Mouse (Mus musculus) midbrain, postnatal 0 days (tissue): ENCODE measurements around the gene Ndufs1. TPM values are rescaled to one million over a fixed set of nuclear protein-coding genes. Genes with fewer than 3 reads are reported as not detected.
"Not testable (repeated sequence)": the region's sequence is repeated elsewhere in the genome, so short reads cannot be mapped to it uniquely, and the experiment has no call there.

Source experiments
- ATAC-seq: fragments of 200-750 bp; cut with Nextera tagmentation; 2 replicates; pipeline ENCODE4 v1.8.0; 2017; ENCODE audit warnings: moderate number of reproducible peaks, mild to moderate bottlenecking, moderate TSS enrichment, moderate library complexity; ENCODE audit not compliant: low FRiP score
- DNase-seq: peaks from one replicate; pipeline ENCODE4 v3.0.0-alpha.2; 2015; ENCODE audit warnings: low spot score
- H3K27ac ChIP-seq: fragments of 300-500 bp; sonication (generic); 2 replicates; pipeline ENCODE4 v1.5.1; 2014; ENCODE audit warnings: low read depth, mild to moderate bottlenecking, low read length, mixed read lengths
- H3K27me3 ChIP-seq: fragments of 300-500 bp; sonication (generic); 2 replicates; pipeline ENCODE4 v1.6.1; 2014; ENCODE audit warnings: low read length, control low read depth, mixed read lengths; ENCODE audit not compliant: insufficient read depth
- H3K36me3 ChIP-seq: fragments of 300-500 bp; sonication (generic); 2 replicates; pipeline ENCODE4 v1.6.1; 2014; ENCODE audit warnings: low read length, control low read depth, mixed read lengths; ENCODE audit not compliant: insufficient read depth
- H3K4me1 ChIP-seq: fragments of 300-500 bp; sonication (generic); 2 replicates; pipeline ENCODE4 v1.6.1; 2014; ENCODE audit warnings: mild to moderate bottlenecking, control low read depth, antibody characterized with exemption, low read length, mixed read lengths; ENCODE audit not compliant: insufficient read depth
- H3K4me2 ChIP-seq: fragments of 300-500 bp; sonication (generic); 2 replicates; pipeline ENCODE4 v1.6.1; 2014; ENCODE audit warnings: low read depth, mild to moderate bottlenecking, low read length, mixed read lengths; ENCODE audit not compliant: poor library complexity, severe bottlenecking
- H3K4me3 ChIP-seq: fragments of 300-500 bp; sonication (generic); 2 replicates; pipeline ENCODE4 v1.5.1; 2014; ENCODE audit warnings: low read depth, mild to moderate bottlenecking, low read length, moderate library complexity
- H3K9ac ChIP-seq: fragments of 300-500 bp; sonication (generic); replicated peaks from 2 replicates; pipeline ENCODE4 v1.6.1; 2014; ENCODE audit warnings: mild to moderate bottlenecking, low read length, moderate library complexity, mixed read lengths; ENCODE audit not compliant: poor library complexity, severe bottlenecking
- H3K9me3 ChIP-seq: fragments of 300-500 bp; sonication (generic); 2 replicates; pipeline ENCODE4 v1.6.1; 2016; ENCODE audit warnings: low read length, control low read depth
- CTCF ChIP-seq: IDR thresholded peaks from 2 replicates; pipeline ENCODE4 v1.5.1; 2016; ENCODE audit warnings: antibody characterized with exemption, mild to moderate bottlenecking
- WGBS: fragments of 180-500 bp; shearing (Covaris S2); extraction: QIAGEN DNeasy Blood & Tissue Kit; methylation state at CpG from one replicate; pipeline ENCODE4 v1.1.7; 2014; 5-methylcytosine and 5-hydroxymethylcytosine counted together
- polyA plus RNA-seq: library from polyadenylated mRNA; unstranded; fragments of >200 nt; fragmentation: Nextera tagmentation; extraction: Ambion mirVana; gene quantifications from 2 replicates; pipeline ENCODE4 v1.2.1, GENCODE M21; 2015
- total RNA-seq: library from RNA; depleted of rRNA; stranded (reverse); fragments of >200 nt; gene quantifications from 2 replicates; pipeline ENCODE4 v1.2.3, GENCODE M21; 2014

The Ndufs1 gene
- total and polyA plus RNA-seq, 2 experiments from 2014 or later = 117 to 128 TPM

DNA sequence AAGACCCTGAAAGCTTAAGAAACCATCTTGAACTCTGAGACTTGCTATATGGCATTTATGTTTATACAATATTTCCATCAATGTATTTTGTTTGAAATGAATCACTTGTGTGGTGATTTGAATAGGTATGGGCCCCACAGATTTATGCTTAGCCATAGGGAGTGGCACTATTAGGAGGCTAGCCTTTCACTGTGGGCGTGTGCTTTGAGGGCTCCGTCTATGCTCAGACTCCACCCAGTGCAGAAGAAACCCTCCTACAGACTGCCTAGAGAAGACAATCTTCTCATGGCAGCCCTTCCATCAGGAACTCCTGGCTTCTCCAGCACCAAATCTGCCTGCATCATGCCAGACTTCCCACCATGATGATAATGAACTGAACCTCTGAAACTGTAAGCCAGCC, 8.0 kb downstream of the Ndufs1 start:
- 93% methylated on average over 2 of the region's 2 CpGs for WGBS
- DNase-seq = no peak
- Histone ChIP-seq H3K27me3 (no peaks in the 10 kb centered on the region), H3K36me3 (peaks cover 39% of the 10 kb centered on the region), H3K4me3 (no peak overlapping the region), H3K27ac (no peak overlapping the region), H3K4me2 (no peak overlapping the region), H3K9ac (no peak overlapping the region), H3K4me1 (no peaks in the 10 kb centered on the region), H3K9me3 (no peaks in the 10 kb centered on the region)
- no peak for ATAC-seq
- TF ChIP-seq CTCF = no peak

DNA sequence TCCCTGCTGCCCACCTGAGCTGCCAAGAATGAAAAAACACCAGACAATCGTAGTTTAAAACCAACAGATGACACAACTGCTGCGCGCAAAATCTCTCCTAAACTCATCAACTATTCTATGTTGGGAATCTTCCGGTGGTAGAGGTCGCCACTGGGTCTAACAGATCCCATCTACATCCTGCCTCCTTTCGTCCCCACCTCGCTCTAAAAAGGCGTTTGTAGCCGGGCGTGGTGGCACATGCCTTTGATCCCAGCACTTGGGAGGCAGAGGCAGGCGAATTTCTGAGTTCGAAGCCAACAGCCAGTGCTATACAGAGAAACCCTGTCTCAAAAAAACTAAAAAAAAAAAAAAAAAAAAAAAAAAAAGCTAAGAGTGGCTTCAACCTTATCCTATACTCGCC, 36.4 kb downstream of the Ndufs1 start:
- H3K9ac ChIP-seq = no peak overlapping the region
- TF ChIP-seq CTCF = no peak
- ATAC-seq = no peak
- no peak overlapping the region for H3K27ac ChIP-seq
- H3K4me1 ChIP-seq = no peaks in the 10 kb centered on the region
- 98% methylated on average over 13 of the region's 13 CpGs for WGBS
- H3K36me3 ChIP-seq = peaks cover 6% of the 10 kb centered on the region
- no peaks in the 10 kb centered on the region for H3K9me3 ChIP-seq
- H3K27me3 ChIP-seq = no peaks in the 10 kb centered on the region
- no peak for DNase-seq
- no peak overlapping the region for H3K4me3 ChIP-seq
- H3K4me2 ChIP-seq = no peak overlapping the region

DNA sequence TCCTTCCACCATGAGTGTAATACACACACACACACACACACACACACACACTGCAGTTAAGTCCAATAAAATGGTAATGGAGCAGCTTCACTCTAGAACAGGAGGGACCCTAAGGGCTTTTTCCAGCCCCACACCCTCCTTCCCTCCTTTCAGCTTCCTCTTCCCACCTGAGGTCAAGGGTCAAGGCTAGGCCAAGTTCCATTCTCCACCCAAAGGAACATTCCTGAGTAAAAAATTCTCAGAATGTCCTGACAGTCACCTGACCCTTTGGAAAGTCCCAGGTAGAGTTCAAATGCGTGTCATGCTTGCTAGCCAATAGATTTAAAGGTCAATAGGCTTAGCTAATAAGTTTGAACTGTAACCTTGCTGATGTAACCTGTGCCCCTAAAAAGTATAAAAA, 38.0 kb downstream of the Ndufs1 start:
- 90% methylated on average over 1 of the region's 1 CpGs for WGBS
- not testable (repeated sequence) for H3K27me3 ChIP-seq, ATAC-seq, H3K9me3 ChIP-seq, H3K4me3 ChIP-seq, H3K4me2 ChIP-seq, H3K36me3 ChIP-seq, H3K4me1 ChIP-seq, DNase-seq, H3K9ac ChIP-seq, H3K27ac ChIP-seq

DNA sequence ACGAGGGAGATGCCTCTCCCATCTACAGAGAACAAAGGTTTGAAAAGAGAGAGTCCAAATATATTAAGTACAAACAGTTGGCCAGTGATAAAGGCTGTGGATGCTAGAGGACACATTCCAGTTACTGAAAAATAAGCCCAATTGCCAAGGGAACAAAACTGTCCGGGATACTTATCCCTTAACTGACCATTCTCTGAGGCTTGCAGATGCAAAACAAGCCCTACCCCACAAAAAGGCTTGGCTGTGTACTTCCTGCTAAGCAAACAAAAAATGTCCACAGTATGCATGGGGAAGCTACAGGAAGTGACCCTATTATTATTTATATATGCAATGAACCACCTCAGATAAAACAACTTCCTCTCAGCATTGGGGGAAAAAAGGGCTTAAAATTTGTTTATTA, 38.7 kb downstream of the Ndufs1 start:
- no peak overlapping the region for H3K9ac ChIP-seq
- ATAC-seq (no peak), DNase-seq (no peak)
- H3K36me3 ChIP-seq = peaks cover 6% of the 10 kb centered on the region
- 79% methylated on average over 2 of the region's 2 CpGs for WGBS
- H3K4me1 ChIP-seq = no peaks in the 10 kb centered on the region
- no peak overlapping the region for H3K4me2 ChIP-seq
- no peaks in the 10 kb centered on the region for H3K27me3 ChIP-seq
- H3K9me3 ChIP-seq = no peaks in the 10 kb centered on the region
- no peak overlapping the region for H3K27ac ChIP-seq
- TF ChIP-seq CTCF = no peak
- no peak overlapping the region for H3K4me3 ChIP-seq

DNA sequence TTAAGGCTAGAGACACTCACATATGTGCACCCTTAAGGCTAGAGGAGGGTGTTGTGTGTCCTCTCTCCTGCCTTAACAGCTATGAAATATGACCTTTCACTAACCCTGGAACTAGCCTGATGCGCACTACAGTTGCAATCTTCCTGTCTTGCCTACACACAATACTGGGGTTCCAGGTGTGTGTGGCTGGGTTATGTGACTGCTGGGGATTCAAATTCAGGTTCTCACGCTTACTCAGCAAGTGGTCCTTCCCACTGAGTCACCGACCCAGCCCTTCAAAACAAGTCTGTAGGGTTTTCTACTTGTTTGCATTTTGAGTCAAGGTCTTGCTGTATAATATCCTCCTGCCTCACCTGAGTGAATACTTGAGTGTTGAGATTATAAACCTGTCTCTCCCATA, 42.1 kb downstream of the Ndufs1 start:
- Histone ChIP-seq H3K4me1 (no peaks in the 10 kb centered on the region), H3K9ac (no peak overlapping the region), H3K9me3 (no peaks in the 10 kb centered on the region), H3K4me3 (no peak overlapping the region), H3K27me3 (no peaks in the 10 kb centered on the region), H3K4me2 (no peak overlapping the region), H3K27ac (no peak overlapping the region), H3K36me3 (no peaks in the 10 kb centered on the region; the same call in 1 of the 2 replicates)
- no peak for DNase-seq
- WGBS = 85% methylated on average over 3 of the region's 3 CpGs
- no peak for TF ChIP-seq CTCF
- ATAC-seq = no peak

DNA sequence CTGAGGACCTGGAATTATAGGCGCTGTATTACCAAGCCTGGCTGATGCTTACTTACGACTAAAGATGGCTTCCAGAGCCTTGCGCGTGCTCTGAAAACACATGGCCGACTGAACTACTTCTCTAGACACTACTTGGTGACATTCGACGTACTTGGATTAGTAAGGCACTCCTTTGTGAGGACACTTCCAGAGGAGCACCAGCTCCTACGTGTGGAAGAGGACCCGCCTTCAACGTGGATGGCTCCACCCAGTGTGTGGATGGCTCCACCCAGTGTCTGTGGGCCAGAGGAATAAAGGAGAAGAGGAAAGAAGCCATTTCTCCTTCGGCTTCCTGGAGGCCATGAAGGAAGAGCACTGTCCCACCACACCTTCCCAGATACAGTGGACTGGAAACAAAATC, 44.9 kb downstream of the Ndufs1 start:
- TF ChIP-seq CTCF = no peak
- DNase-seq (no peak), ATAC-seq (no peak)
- Histone ChIP-seq H3K4me1 (no peaks in the 10 kb centered on the region), H3K4me3 (no peak overlapping the region), H3K27ac (no peak overlapping the region), H3K27me3 (no peaks in the 10 kb centered on the region), H3K9me3 (no peaks in the 10 kb centered on the region), H3K9ac (no peak overlapping the region), H3K4me2 (no peak overlapping the region), H3K36me3 (no peaks in the 10 kb centered on the region)
- WGBS = 90% methylated on average over 11 of the region's 11 CpGs
